Mouse (Mus musculus): Measurements from ENCODE around the gene Tcl1b5.

The Tcl1b5 gene

GRCm38 (mm10) chr12:105208441-105208840 is 32.3 kb downstream of the Tcl1b5 start:
- DNase-seq (ENCODE audit: low read depth, low spot score): no peak

DNA sequence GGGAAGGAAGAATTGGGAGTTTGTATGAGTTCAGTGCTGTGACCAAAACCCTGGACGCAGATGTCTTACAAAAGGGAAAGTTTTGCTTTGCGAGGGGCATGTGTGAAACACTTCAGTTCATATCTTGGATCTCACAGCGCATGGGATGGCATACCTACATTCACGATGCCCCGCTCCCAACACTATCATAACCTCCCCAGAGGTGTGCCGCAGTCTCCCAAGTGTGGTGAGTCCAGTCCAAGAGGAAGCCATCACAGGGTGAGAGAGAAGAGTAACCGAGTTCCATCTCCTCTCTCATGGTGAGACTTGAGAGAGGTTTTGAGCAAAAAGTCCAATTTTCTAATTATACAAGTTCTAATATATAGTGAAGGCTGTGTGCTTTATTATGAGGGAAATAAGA is 33.1 kb downstream of the Tcl1b5 start:
- no peak for DNase-seq (ENCODE audit: low read depth, low spot score)

GRCm38 (mm10) chr12:105217101-105217760 is 41.1 kb downstream of the Tcl1b5 start:
- no peak for DNase-seq (ENCODE audit: low read depth, low spot score)

DNA sequence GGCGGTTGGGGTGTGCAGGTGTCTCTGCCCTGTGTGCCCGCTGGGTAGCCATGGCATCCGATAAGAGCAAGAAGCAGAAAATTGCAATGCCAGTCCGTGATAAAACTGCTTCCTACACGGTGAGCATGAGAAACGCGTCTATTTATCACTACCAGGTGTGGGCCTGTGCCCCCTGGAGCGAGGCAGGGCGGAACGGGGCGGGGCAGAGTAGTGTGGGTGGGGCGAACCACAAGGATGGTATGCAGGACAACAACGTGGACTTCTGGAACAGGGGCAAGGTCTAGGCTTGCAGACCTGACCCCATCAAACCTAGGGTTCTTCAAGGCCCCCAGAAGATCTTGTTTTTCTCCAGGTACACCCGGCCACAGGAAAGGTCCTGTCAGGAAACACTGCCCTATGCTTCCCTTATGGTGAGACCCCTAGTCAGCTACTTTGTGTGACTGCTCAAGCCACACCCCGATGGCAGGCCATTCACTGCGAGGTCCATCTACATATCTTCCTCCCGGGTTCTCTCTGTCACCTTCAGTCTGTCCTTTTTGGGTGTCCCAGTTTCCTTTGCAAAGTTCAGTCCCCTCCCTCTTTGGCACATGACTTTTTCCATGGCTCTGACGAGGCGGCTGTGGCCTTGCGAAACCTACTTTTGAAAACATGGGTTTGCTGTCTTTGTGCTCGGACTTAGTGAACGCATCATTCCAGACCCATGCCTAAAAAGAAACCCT is 46.6 kb downstream of the Tcl1b5 start, which contains the start of gene Tcl1:
Tcl1 (minus strand) TSS at position 193 of the 719 bp plus-strand sequence.
- no peak for DNase-seq (ENCODE audit: low read depth, low spot score)

DNA sequence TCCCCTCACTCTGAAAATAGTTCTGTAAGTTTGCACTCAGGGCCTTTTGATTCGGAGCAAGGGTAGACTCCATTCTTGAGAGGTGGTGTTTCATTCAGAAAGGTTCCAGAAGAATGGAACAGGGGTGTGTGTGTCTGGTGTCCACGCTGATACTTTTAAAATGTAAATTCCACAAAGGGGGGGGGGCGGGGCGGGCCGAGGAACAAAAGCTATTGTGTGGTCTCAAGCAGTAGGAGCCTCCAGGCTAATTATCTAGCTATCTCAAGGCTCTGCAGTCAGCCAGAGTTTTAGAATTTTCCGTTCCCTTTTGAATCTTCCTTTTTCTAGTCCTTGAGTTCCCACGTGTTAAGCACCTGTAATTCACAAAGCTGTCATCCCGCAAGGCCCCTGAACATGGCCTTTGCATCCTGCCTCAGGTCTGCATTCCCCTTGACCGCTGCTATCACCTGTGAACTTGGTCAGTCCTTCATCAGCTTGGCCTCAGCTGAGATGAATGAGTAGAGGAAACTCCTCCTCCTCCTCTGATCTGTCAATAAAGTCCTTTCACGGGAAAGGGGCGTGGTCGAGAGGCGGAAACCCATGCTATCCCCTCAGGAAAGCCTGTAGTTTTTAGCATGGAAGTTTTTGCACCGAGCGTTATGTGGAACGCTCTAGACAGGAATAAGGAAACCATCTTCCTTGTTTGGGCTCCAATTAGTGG is 48.6 kb downstream of the Tcl1b5 start:
- no peak for DNase-seq (ENCODE audit: low read depth, low spot score)

All from embryo, embryonic 11.5 days (tissue).